Mouse (Mus musculus) stomach, embryonic 16.5 days (tissue): ENCODE results near the gene Smco2. TPM values are rescaled to one million over a fixed set of nuclear protein-coding genes. Genes with fewer than 3 reads are reported as not detected.

Experiments
- ATAC-seq: fragments of 200-750 bp; cut with Nextera tagmentation; 2 replicates; pipeline ENCODE4 v1.8.0; 2017; ENCODE audit warnings: moderate number of reproducible peaks, moderate TSS enrichment; ENCODE audit not compliant: insufficient read depth, low FRiP score
- H3K27ac ChIP-seq: fragments of 300-500 bp; sonication (generic); 2 replicates; pipeline ENCODE4 v1.5.1; 2014; ENCODE audit warnings: low read length
- H3K27me3 ChIP-seq: fragments of 300-500 bp; sonication (generic); 2 replicates; pipeline ENCODE4 v1.6.1; 2014; ENCODE audit warnings: low read length, control low read depth, mixed read lengths; ENCODE audit not compliant: control insufficient read depth, insufficient read depth
- H3K36me3 ChIP-seq: fragments of 300-500 bp; sonication (generic); 2 replicates; pipeline ENCODE4 v1.6.1; 2014; ENCODE audit warnings: low read length; ENCODE audit not compliant: control insufficient read depth, insufficient read depth
- H3K4me1 ChIP-seq: fragments of 300-500 bp; sonication (generic); 2 replicates; pipeline ENCODE4 v1.6.1; 2014; ENCODE audit warnings: low read length, control low read depth, mixed read lengths; ENCODE audit not compliant: control insufficient read depth, insufficient read depth
- H3K4me2 ChIP-seq: fragments of 300-500 bp; sonication (generic); 2 replicates; pipeline ENCODE4 v1.6.1; 2014; ENCODE audit warnings: low read depth, low read length, mixed read lengths
- H3K4me3 ChIP-seq: fragments of 300-500 bp; sonication (generic); replicated peaks from 2 replicates; pipeline ENCODE4 v1.5.1; 2014; ENCODE audit warnings: mild to moderate bottlenecking, low read length
- H3K9ac ChIP-seq: fragments of 300-500 bp; sonication (generic); 2 replicates; pipeline ENCODE4 v1.6.1; 2014; ENCODE audit warnings: low read length
- H3K9me3 ChIP-seq: fragments of 300-500 bp; sonication (generic); replicated peaks from 2 replicates; pipeline ENCODE4 v1.6.1; 2016; ENCODE audit warnings: low read length, control low read depth; ENCODE audit not compliant: control insufficient read depth
- WGBS: fragments of 180-500 bp; shearing (Covaris S2); extraction: QIAGEN DNeasy Blood & Tissue Kit; methylation state at CpG from one replicate; pipeline ENCODE4 v1.1.7; 2014; 5-methylcytosine and 5-hydroxymethylcytosine counted together
- polyA plus RNA-seq: library from polyadenylated mRNA; unstranded; fragments of >200 nt; fragmentation: Nextera tagmentation; extraction: Ambion mirVana; gene quantifications from 2 replicates; pipeline ENCODE4 v1.2.1, GENCODE M21; 2015

The Smco2 gene
- polyA plus RNA-seq, 1 experiment from 2014 or later = not detected

DNA sequence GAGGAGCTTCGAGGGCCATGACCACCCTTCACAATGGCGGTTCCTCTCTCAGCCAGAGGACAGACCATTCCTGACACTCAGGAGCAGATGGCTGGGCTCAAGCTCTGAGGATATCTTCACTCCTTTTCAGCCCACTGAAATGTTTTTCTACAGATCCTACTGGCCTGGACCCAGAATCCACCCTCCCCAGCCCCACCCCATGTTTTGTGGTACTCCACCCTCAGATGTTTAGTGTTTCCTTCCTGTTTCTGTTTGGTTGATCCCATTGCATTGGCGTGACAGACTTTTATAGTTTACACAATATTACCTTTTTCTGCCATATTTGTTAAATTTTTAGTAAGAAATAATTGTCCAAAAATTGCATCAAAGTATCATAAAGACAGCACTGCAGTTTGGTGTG, 15.6 kb upstream of the Smco2 start:
- ATAC-seq = no peak
- H3K9me3 ChIP-seq = no peaks in the 10 kb centered on the region
- H3K9ac ChIP-seq = no peak overlapping the region
- H3K4me1 ChIP-seq = peaks cover 5% of the 10 kb centered on the region; the same call in 1 of the 2 replicates
- no peaks in the 10 kb centered on the region for H3K27me3 ChIP-seq
- no peak overlapping the region for H3K4me3 ChIP-seq
- H3K4me2 ChIP-seq = no peak overlapping the region
- H3K36me3 ChIP-seq = no peaks in the 10 kb centered on the region
- WGBS = 66% methylated on average over 3 of the region's 3 CpGs
- H3K27ac ChIP-seq = no peak overlapping the region

DNA sequence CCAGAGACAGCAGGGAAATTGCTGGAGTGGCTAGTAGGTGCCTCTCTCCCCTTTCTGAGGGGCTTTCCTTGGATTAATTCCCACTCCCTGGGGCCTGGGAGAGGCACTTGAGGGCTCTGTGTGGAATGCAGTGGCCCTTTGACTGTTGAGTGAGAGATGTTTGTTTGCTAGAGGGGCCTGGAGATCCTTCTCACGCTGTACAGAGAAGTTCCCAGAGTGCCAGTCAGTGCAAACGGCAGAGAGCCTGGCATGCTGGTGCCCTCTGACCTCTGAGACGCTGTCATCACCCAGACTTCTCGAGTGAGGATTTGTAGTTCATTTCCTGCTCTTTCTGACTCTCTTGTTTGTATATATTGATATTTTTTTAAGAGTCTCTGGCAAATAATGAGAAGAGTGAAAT, 14.1 kb upstream of the Smco2 start:
- WGBS = 15% methylated on average over 4 of the region's 4 CpGs
- H3K36me3 ChIP-seq = no peaks in the 10 kb centered on the region
- no peak overlapping the region for H3K4me3 ChIP-seq
- H3K4me1 ChIP-seq = peaks cover 5% of the 10 kb centered on the region; the same call in 1 of the 2 replicates
- no peak for ATAC-seq
- H3K9ac ChIP-seq = no peak overlapping the region
- H3K4me2 ChIP-seq = no peak overlapping the region
- H3K27ac ChIP-seq = no peak overlapping the region
- no peaks in the 10 kb centered on the region for H3K9me3 ChIP-seq
- no peaks in the 10 kb centered on the region for H3K27me3 ChIP-seq

- WGBS = 71% methylated on average over 7 of the region's 7 CpGs
- ATAC-seq = no peak
- H3K4me2 ChIP-seq = no peak overlapping the region
- no peaks in the 10 kb centered on the region for H3K9me3 ChIP-seq
- H3K4me1 ChIP-seq = peaks cover 5% of the 10 kb centered on the region; the same call in 1 of the 2 replicates
- H3K27ac ChIP-seq = no peak overlapping the region
- no peaks in the 10 kb centered on the region for H3K36me3 ChIP-seq
- no peaks in the 10 kb centered on the region for H3K27me3 ChIP-seq
- no peak overlapping the region for H3K4me3 ChIP-seq
- H3K9ac ChIP-seq = no peak overlapping the region
These were observed 12.6 kb upstream of the Smco2 start for GRCm38 (mm10) chr6:146837316-146837715.

- ATAC-seq = no peak
- H3K4me2 ChIP-seq = no peak overlapping the region
- H3K27ac ChIP-seq = no peak overlapping the region
- no peak overlapping the region for H3K9ac ChIP-seq
- peaks cover 5% of the 10 kb centered on the region; the same call in 1 of the 2 replicates for H3K4me1 ChIP-seq
- no peaks in the 10 kb centered on the region for H3K27me3 ChIP-seq
- 91% methylated on average over 5 of the region's 5 CpGs for WGBS
- H3K36me3 ChIP-seq = no peaks in the 10 kb centered on the region
- no peaks in the 10 kb centered on the region for H3K9me3 ChIP-seq
- no peak overlapping the region for H3K4me3 ChIP-seq
These were observed 11.5 kb upstream of the Smco2 start for GRCm38 (mm10) chr6:146838366-146838765.

DNA sequence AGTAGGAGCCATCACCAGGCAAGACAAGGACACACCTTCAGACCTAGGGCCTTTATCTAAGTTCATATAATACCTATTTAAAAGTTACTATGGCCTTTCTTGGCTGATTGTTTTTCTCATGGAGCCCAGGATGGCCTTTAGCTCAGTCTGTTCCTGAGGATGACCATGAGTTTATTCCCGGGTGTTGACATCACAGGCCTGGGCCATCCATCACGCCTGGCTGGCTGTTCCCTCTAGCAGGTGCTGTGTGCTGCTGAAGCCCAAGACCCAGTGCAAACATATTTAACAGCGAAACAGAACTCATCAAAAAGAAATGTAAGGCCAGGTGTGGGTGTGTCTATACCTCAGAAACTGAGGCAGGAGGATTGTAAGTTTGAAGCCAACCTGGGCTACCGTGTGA, 11.0 kb upstream of the Smco2 start:
- Histone ChIP-seq H3K9me3 (no peaks in the 10 kb centered on the region), H3K9ac (no peak overlapping the region), H3K36me3 (no peaks in the 10 kb centered on the region), H3K4me2 (no peak overlapping the region), H3K27ac (no peak overlapping the region), H3K4me1 (peaks cover 5% of the 10 kb centered on the region; the same call in 1 of the 2 replicates), H3K4me3 (no peak overlapping the region), H3K27me3 (no peaks in the 10 kb centered on the region)
- ATAC-seq = no peak
- WGBS = 76% methylated on average over 4 of the region's 4 CpGs

DNA sequence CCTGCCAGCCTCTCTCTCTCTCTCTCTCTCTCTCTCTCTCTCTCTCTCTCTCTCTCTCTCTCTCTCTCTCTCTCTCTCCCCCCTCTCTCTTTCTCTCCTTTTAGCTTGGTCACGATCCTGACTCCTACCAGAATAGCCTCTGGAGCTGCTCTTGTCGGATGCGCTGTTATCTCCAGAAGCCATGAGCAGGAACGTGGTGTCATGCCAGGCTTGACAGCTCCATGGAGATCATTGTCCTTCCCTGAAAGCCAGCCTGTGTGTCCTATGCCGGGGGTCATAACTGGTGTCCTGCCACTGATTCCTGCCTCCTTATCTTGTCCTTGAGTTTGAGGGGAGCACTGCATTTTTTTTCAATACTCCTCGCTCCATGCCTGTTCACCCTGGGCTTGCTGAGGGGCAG, 5.0 kb upstream of the Smco2 start:
- no peaks in the 10 kb centered on the region for H3K9me3 ChIP-seq
- H3K4me3 ChIP-seq = no peak overlapping the region
- H3K9ac ChIP-seq = no peak overlapping the region
- no peaks in the 10 kb centered on the region for H3K36me3 ChIP-seq
- H3K4me2 ChIP-seq = no peak overlapping the region
- 87% methylated on average over 6 of the region's 6 CpGs for WGBS
- H3K27me3 ChIP-seq = no peaks in the 10 kb centered on the region
- no peak for ATAC-seq
- H3K27ac ChIP-seq = no peak overlapping the region
- no peaks in the 10 kb centered on the region for H3K4me1 ChIP-seq

- no peaks in the 10 kb centered on the region for H3K27me3 ChIP-seq
- H3K4me1 ChIP-seq = no peaks in the 10 kb centered on the region
These were observed 4.6 kb upstream of the Smco2 start for GRCm38 (mm10) chr6:146845347-146845746.

DNA sequence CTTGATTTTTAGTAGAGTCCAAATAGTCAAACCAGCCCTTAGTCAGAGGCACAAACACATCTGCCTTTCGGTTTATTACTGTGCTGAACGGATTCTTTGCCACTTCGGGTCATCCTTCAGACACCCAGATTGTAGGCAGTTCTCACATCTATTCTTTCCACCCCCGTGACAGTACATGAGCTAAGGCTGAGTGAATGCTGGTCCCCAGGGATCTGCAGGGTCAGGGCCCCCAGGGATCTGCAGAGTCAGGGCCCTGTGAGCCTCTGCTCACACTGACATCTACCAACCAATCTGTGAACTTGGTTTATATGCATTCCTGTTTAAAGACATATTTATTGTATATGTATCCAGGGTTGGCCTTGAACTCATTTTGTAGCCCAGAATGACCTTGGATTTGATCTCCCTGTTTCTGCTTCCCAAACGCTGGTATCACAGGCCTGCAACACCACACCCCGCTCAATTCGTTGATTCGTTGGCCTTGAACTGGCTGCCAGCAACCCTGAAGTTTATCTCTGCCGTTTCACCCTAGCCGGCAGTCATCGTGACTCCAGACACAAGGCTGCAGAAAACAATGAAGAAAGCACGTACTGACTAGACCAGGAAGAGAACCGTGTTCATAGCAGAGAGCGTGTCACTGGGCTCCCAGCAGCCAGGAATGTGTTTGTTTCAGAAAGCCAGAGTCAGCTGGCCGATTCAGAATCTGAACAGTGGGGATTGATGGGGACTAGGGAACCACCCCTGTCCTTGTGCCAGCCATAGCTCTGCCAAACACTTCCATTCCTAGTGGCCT, 3.7 kb upstream of the Smco2 start:
- peak; percentile 51; the same call in 1 of the 2 replicates for ATAC-seq
- WGBS = 55% methylated on average over 15 of the region's 15 CpGs
- Histone ChIP-seq H3K9me3 (no peaks in the 10 kb centered on the region), H3K27me3 (no peaks in the 10 kb centered on the region), H3K36me3 (no peaks in the 10 kb centered on the region), H3K4me1 (no peaks in the 10 kb centered on the region), H3K4me3 (no peak overlapping the region), H3K4me2 (no peak overlapping the region), H3K27ac (no peak overlapping the region), H3K9ac (no peak overlapping the region)

More at GRCm38 (mm10) chr6:146845347-146845746, 4.6 kb upstream of the Smco2 start:
- Histone ChIP-seq H3K36me3 (no peaks in the 10 kb centered on the region), H3K27ac (no peak overlapping the region), H3K4me3 (no peak overlapping the region), H3K4me2 (no peak overlapping the region), H3K9me3 (no peaks in the 10 kb centered on the region), H3K9ac (no peak overlapping the region)
- no peak for ATAC-seq
- WGBS = 84% methylated on average over 5 of the region's 5 CpGs

DNA sequence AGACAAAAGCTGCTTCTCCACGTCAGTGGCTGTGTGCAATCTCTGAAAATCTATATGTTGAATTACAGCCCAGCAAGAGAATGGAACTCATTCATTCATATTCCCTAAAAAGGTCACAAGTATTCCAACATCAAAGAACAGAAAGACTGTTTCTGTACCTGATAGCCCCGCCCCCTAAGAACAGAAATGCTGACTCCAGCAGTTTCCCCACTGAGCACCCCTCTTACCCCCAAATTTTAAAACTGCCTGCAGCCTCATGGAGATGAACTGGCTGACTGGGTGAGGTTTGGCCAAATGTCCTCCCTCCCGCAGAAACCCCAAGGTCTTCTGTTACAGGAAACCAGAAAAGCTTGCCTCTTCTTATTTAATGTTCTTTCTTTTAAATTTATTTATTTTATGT, 2.5 kb upstream of the Smco2 start:
- Histone ChIP-seq H3K9ac (no peak overlapping the region), H3K9me3 (no peaks in the 10 kb centered on the region), H3K27me3 (no peaks in the 10 kb centered on the region), H3K4me1 (no peaks in the 10 kb centered on the region), H3K4me2 (no peak overlapping the region), H3K27ac (no peak overlapping the region), H3K36me3 (no peaks in the 10 kb centered on the region), H3K4me3 (no peak overlapping the region)
- no peak for ATAC-seq
- WGBS = 79% methylated on average over 3 of the region's 3 CpGs
